Mouse (Mus musculus) G1E (cell line): ENCODE data around the gene Prr9.

Experiments used
- CTCF ChIP-seq: IDR thresholded peaks from 2 replicates; pipeline ENCODE4 v1.5.1; 2012; ENCODE audit warnings: low read depth, low read length, inconsistent platforms, mixed read lengths
- GATA1 ChIP-seq: IDR thresholded peaks from 2 replicates; pipeline ENCODE4 v1.6.1; 2012; ENCODE audit warnings: borderline replicate concordance, low read length, inconsistent platforms, mixed read lengths
- POLR2AphosphoS5 ChIP-seq: IDR thresholded peaks from 2 replicates; pipeline ENCODE4 v1.6.1; 2012; ENCODE audit warnings: low read depth, low read length, inconsistent platforms; ENCODE audit not compliant: insufficient replicate concordance

GRCm38 (mm10) chr3:92153322-92153721 is 29.6 kb upstream of the Prr9 start:
- TF ChIP-seq CTCF (no peak), GATA1 (no peak), POLR2AphosphoS5 (no peak)
